Mouse (Mus musculus) hindbrain, embryonic 13.5 days (tissue): Measurements from ENCODE around the gene Chrm1. TPM values are rescaled to one million over a fixed set of nuclear protein-coding genes. Genes with fewer than 3 reads are reported as not detected.

Experiments used
- ATAC-seq: fragments of 200-750 bp; cut with Nextera tagmentation; 2 replicates; pipeline ENCODE4 v1.8.0; 2017; ENCODE audit warnings: moderate TSS enrichment; ENCODE audit not compliant: low FRiP score
- H3K27ac ChIP-seq: fragments of 300-500 bp; sonication (generic); 2 replicates; pipeline ENCODE4 v1.5.1; 2015; ENCODE audit warnings: inconsistent platforms, mild to moderate bottlenecking, moderate library complexity
- H3K27me3 ChIP-seq: fragments of 300-500 bp; sonication (generic); 2 replicates; pipeline ENCODE4 v1.6.1; 2015; ENCODE audit warnings: mild to moderate bottlenecking, inconsistent platforms
- H3K36me3 ChIP-seq: fragments of 300-500 bp; sonication (generic); 2 replicates; pipeline ENCODE4 v1.6.1; 2015; ENCODE audit warnings: mild to moderate bottlenecking, inconsistent platforms
- H3K4me1 ChIP-seq: fragments of 300-500 bp; sonication (generic); replicated peaks from 2 replicates; pipeline ENCODE4 v1.6.1; 2015; ENCODE audit warnings: inconsistent platforms
- H3K4me2 ChIP-seq: fragments of 300-500 bp; sonication (generic); 2 replicates; pipeline ENCODE4 v1.6.1; 2015; ENCODE audit warnings: inconsistent platforms, mild to moderate bottlenecking, moderate library complexity
- H3K4me3 ChIP-seq: fragments of 300-500 bp; sonication (generic); 2 replicates; pipeline ENCODE4 v1.5.1; 2015; ENCODE audit warnings: mild to moderate bottlenecking, inconsistent platforms
- H3K9ac ChIP-seq: fragments of 300-500 bp; sonication (generic); 2 replicates; pipeline ENCODE4 v1.6.1; 2015; ENCODE audit warnings: mild to moderate bottlenecking, inconsistent platforms
- H3K9me3 ChIP-seq: fragments of 300-500 bp; sonication (generic); 2 replicates; pipeline ENCODE4 v1.6.1; 2016; ENCODE audit warnings: inconsistent platforms
- WGBS: fragments of 180-500 bp; shearing (Covaris S2); methylation state at CpG from one replicate; pipeline ENCODE4 v1.1.7; 2015; 5-methylcytosine and 5-hydroxymethylcytosine counted together
- polyA plus RNA-seq: library from polyadenylated mRNA; unstranded; fragments of >200 nt; fragmentation: Nextera tagmentation; extraction: Ambion mirVana; gene quantifications from 2 replicates; pipeline ENCODE4 v1.2.1, GENCODE M21; 2015

Gene Chrm1
- polyA plus RNA-seq, 1 experiment from 2014 or later: 0.51 TPM

- no peak overlapping the region for H3K4me3 ChIP-seq
- no peaks in the 10 kb centered on the region for H3K4me1 ChIP-seq
- no peaks in the 10 kb centered on the region for H3K9me3 ChIP-seq
- H3K4me2 ChIP-seq: no peak overlapping the region
- WGBS: 61% methylated on average over 5 of the region's 5 CpGs
- no peaks in the 10 kb centered on the region for H3K27me3 ChIP-seq
- no peak overlapping the region for H3K27ac ChIP-seq
- no peaks in the 10 kb centered on the region for H3K36me3 ChIP-seq
- no peak for ATAC-seq
- no peak overlapping the region for H3K9ac ChIP-seq
Measured at GRCm38 (mm10) chr19:8692740-8693139, 29.2 kb downstream of the Chrm1 start.

GRCm38 (mm10) chr19:8695330-8695729 lies 31.7 kb downstream of the Chrm1 start:
- ATAC-seq: 0 out of 2 replicates have a peak, but pooled peaks have one; percentile 32
- no peak overlapping the region for H3K27ac ChIP-seq
- no peaks in the 10 kb centered on the region for H3K27me3 ChIP-seq
- H3K36me3 ChIP-seq: no peaks in the 10 kb centered on the region
- no peak overlapping the region for H3K9ac ChIP-seq
- H3K9me3 ChIP-seq: no peaks in the 10 kb centered on the region
- no peaks in the 10 kb centered on the region for H3K4me1 ChIP-seq
- no peak overlapping the region for H3K4me3 ChIP-seq
- no peak overlapping the region for H3K4me2 ChIP-seq
- 50% methylated on average over 5 of the region's 6 CpGs for WGBS

GRCm38 (mm10) chr19:8699652-8700051 lies 36.1 kb downstream of the Chrm1 start:
- Histone ChIP-seq H3K4me1 (no peaks in the 10 kb centered on the region), H3K27me3 (no peaks in the 10 kb centered on the region), H3K27ac (no peak overlapping the region), H3K4me2 (no peak overlapping the region), H3K4me3 (no peak overlapping the region), H3K9ac (no peak overlapping the region), H3K9me3 (no peaks in the 10 kb centered on the region), H3K36me3 (no peaks in the 10 kb centered on the region)
- ATAC-seq: no peak
- WGBS: 82% methylated on average over 9 of the region's 9 CpGs

GRCm38 (mm10) chr19:8702458-8702857 lies 38.9 kb downstream of the Chrm1 start:
- no peaks in the 10 kb centered on the region for H3K27me3 ChIP-seq
- no peak overlapping the region for H3K4me2 ChIP-seq
- peaks cover 11% of the 10 kb centered on the region for H3K36me3 ChIP-seq
- WGBS: 51% methylated on average over 3 of the region's 3 CpGs
- no peak overlapping the region for H3K27ac ChIP-seq
- no peaks in the 10 kb centered on the region for H3K4me1 ChIP-seq
- no peak overlapping the region for H3K9ac ChIP-seq
- H3K9me3 ChIP-seq: no peaks in the 10 kb centered on the region
- no peak overlapping the region for H3K4me3 ChIP-seq
- ATAC-seq: no peak

GRCm38 (mm10) chr19:8703571-8703970 lies 40.0 kb downstream of the Chrm1 start:
- no peak overlapping the region for H3K4me2 ChIP-seq
- no peaks in the 10 kb centered on the region for H3K9me3 ChIP-seq
- H3K27ac ChIP-seq: no peak overlapping the region
- no peak overlapping the region for H3K4me3 ChIP-seq
- H3K27me3 ChIP-seq: no peaks in the 10 kb centered on the region
- WGBS: 62% methylated on average over 3 of the region's 4 CpGs
- H3K4me1 ChIP-seq: no peaks in the 10 kb centered on the region
- peaks cover 23% of the 10 kb centered on the region for H3K36me3 ChIP-seq
- no peak overlapping the region for H3K9ac ChIP-seq
- ATAC-seq: no peak

GRCm38 (mm10) chr19:8705026-8705708 lies 41.6 kb downstream of the Chrm1 start:
- WGBS: 67% methylated on average over 6 of the region's 6 CpGs
- Histone ChIP-seq H3K27me3 (no peaks in the 10 kb centered on the region), H3K9me3 (no peaks in the 10 kb centered on the region), H3K9ac (no peak overlapping the region), H3K4me2 (no peak overlapping the region), H3K36me3 (peaks cover 38% of the 10 kb centered on the region), H3K27ac (0 out of 2 replicates have a peak overlapping the region, but pooled peaks have one; percentile 23), H3K4me1 (peaks cover 1% of the 10 kb centered on the region), H3K4me3 (no peak overlapping the region)
- ATAC-seq: no peak

- Histone ChIP-seq H3K27me3 (no peaks in the 10 kb centered on the region), H3K27ac (no peak overlapping the region), H3K4me3 (no peak overlapping the region), H3K4me1 (peaks cover 12% of the 10 kb centered on the region), H3K4me2 (no peak overlapping the region), H3K9me3 (no peaks in the 10 kb centered on the region), H3K36me3 (peaks cover 48% of the 10 kb centered on the region), H3K9ac (no peak overlapping the region)
- ATAC-seq: no peak
- 88% methylated on average over 7 of the region's 7 CpGs for WGBS
Measured at GRCm38 (mm10) chr19:8706132-8706667, 42.6 kb downstream of the Chrm1 start.

GRCm38 (mm10) chr19:8706930-8707329 lies 43.3 kb downstream of the Chrm1 start:
- no peak for ATAC-seq
- H3K36me3 ChIP-seq: peaks cover 53% of the 10 kb centered on the region
- no peak overlapping the region for H3K4me3 ChIP-seq
- peaks cover 19% of the 10 kb centered on the region for H3K4me1 ChIP-seq
- H3K27ac ChIP-seq: no peak overlapping the region
- no peak overlapping the region for H3K9ac ChIP-seq
- no peaks in the 10 kb centered on the region for H3K27me3 ChIP-seq
- no peaks in the 10 kb centered on the region for H3K9me3 ChIP-seq
- WGBS: 97% methylated on average over 7 of the region's 7 CpGs
- H3K4me2 ChIP-seq: no peak overlapping the region

- no peak overlapping the region for H3K4me2 ChIP-seq
- H3K4me3 ChIP-seq: no peak overlapping the region
- H3K9me3 ChIP-seq: no peaks in the 10 kb centered on the region
- no peak overlapping the region for H3K9ac ChIP-seq
- peaks cover 53% of the 10 kb centered on the region for H3K36me3 ChIP-seq
- peaks cover 30% of the 10 kb centered on the region for H3K4me1 ChIP-seq
- no peak for ATAC-seq
- 96% methylated on average over 8 of the region's 8 CpGs for WGBS
- H3K27me3 ChIP-seq: no peaks in the 10 kb centered on the region
- no peak overlapping the region for H3K27ac ChIP-seq
Measured at GRCm38 (mm10) chr19:8708954-8709353, 45.4 kb downstream of the Chrm1 start.

- H3K4me3 ChIP-seq: no peak overlapping the region
- no peak for ATAC-seq
- H3K27me3 ChIP-seq: no peaks in the 10 kb centered on the region
- H3K27ac ChIP-seq: peak overlapping the region; percentile 37; the same call in 1 of the 2 replicates
- 0 out of 2 replicates have a peak overlapping the region, but pooled peaks have one; percentile 1 for H3K9ac ChIP-seq
- no peak overlapping the region for H3K4me2 ChIP-seq
- no peaks in the 10 kb centered on the region for H3K9me3 ChIP-seq
- H3K36me3 ChIP-seq: peaks cover 53% of the 10 kb centered on the region
- whole genome bisulfite sequencing: 88% methylated on average over 2 of the region's 2 CpGs
- peaks cover 37% of the 10 kb centered on the region for H3K4me1 ChIP-seq
Measured at GRCm38 (mm10) chr19:8710057-8710456, 46.5 kb downstream of the Chrm1 start.

- H3K4me1 ChIP-seq: peaks cover 37% of the 10 kb centered on the region
- no peaks in the 10 kb centered on the region for H3K9me3 ChIP-seq
- H3K9ac ChIP-seq: peak overlapping the region; percentile 92
- no peak overlapping the region for H3K27ac ChIP-seq
- no peaks in the 10 kb centered on the region for H3K27me3 ChIP-seq
- peak overlapping the region; percentile 75 for H3K4me3 ChIP-seq
- no peak for ATAC-seq
- 82% methylated on average over 4 of the region's 4 CpGs for WGBS
- peak overlapping the region; percentile 72 for H3K4me2 ChIP-seq
- H3K36me3 ChIP-seq: peaks cover 49% of the 10 kb centered on the region
Measured at GRCm38 (mm10) chr19:8711506-8711905, 47.9 kb downstream of the Chrm1 start.

GRCm38 (mm10) chr19:8711949-8712869 lies 48.6 kb downstream of the Chrm1 start:
- Histone ChIP-seq H3K36me3 (peaks cover 43% of the 10 kb centered on the region), H3K27me3 (no peaks in the 10 kb centered on the region), H3K4me2 (peak overlapping the region; percentile 72), H3K9me3 (no peaks in the 10 kb centered on the region), H3K27ac (peak overlapping the region; percentile 92), H3K4me1 (peaks cover 37% of the 10 kb centered on the region), H3K9ac (peak overlapping the region; percentile 92), H3K4me3 (peak overlapping the region; percentile 75)
- ATAC-seq: no peak
- whole genome bisulfite sequencing: 66% methylated on average over 10 of the region's 10 CpGs
